Mouse (Mus musculus) brain, embryonic 14.5 days (tissue): Measurements from ENCODE around the gene Olfr70.

Experiments used
- CTCF ChIP-seq: fragments of 200-500 bp; IDR thresholded peaks from 2 replicates; pipeline ENCODE4 v1.5.1; 2012; ENCODE audit warnings: inconsistent platforms, mild to moderate bottlenecking, moderate library complexity, borderline replicate concordance; ENCODE audit not compliant: insufficient read depth, insufficient read length; ENCODE audit errors: extremely low read depth
- POLR2A ChIP-seq: fragments of 200-500 bp; IDR thresholded peaks from 2 replicates; pipeline ENCODE4 v1.6.1; 2012; ENCODE audit warnings: mild to moderate bottlenecking, inconsistent platforms, borderline replicate concordance; ENCODE audit not compliant: poor library complexity, insufficient read depth, insufficient read length, severe bottlenecking; ENCODE audit errors: extremely low read depth

DNA sequence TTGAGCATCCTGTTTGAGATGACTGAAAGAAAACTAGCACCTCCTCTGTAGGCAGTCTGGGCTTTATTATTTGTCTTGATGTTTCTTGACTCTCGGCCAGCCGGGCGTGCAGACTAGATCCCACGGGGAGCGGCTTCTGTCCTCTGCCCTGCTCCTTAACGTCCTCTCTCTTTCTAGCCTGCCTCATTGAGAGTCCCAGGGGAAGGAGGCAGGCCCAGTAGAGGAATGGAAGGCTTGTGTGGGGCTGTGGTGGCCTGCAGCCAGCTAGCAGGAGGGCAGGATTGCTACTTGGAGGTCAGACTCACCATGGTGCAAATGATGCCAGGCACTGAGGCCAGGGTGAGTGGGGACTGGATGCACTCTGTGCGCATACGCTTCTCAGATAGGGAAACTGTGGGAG lies 3.2 kb upstream of the Olfr70 start:
- TF ChIP-seq POLR2A = no peak
- TF ChIP-seq CTCF = no peak
